In the genomic region with DNA sequence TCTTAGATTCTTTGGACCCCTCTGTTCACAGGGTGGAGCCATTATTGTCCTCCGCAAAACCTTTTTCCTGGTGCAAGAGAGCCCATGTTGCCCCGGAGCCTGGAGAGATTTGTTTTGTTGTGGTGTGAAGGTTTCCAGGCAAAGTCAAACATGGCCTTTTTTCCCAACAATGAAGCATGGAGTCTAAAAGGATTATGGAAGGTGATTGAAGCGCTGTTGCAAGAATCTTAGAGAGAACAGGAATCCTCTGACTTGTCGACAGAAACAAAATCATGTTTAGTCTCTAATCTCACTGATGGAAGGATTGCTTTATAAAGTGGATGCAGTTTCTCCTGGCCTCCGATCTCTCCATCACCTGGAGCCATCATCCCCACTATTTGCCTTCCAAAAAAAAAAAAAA, we compare ENCODE assay signal across 8 mouse cellular contexts. TPM values are rescaled to one million over a fixed set of nuclear protein-coding genes. Genes with fewer than 3 reads are reported as not detected.
DNase-seq lines count a peak whose midpoint lies in the region; ATAC-seq and TF ChIP-seq lines count a peak whose summit lies in the region.

Syne1 (minus strand) TSS at position 101 of the 400 bp plus-strand sequence.

- no peak for TF ChIP-seq EP300 in heart, postnatal 0 days (IDR thresholded peaks at IDR 0.05; ENCODE audit: low read depth)

- H3K9ac ChIP-seq in lung, embryonic 16.5 days (ENCODE audit: low read length) = peak within 1 kb of the TSS; percentile 53
- H3K9ac ChIP-seq in heart, postnatal 0 days (replicated peaks; ENCODE audit: low read depth, low read length) = peak within 1 kb of the TSS; percentile 28; the same call in 1 of the 2 replicates
- peak within 1 kb of the TSS; percentile 74 for H3K9ac ChIP-seq in neural tube, embryonic 14.5 days (replicated peaks; ENCODE audit: low read depth, low read length)

- DNase-seq in lung, postnatal 10 days = no peak
- no peak for DNase-seq in heart, postnatal 0 days (ENCODE audit: low spot score)
- no peak for DNase-seq in limb, embryonic 10.5 days (ENCODE audit: low spot score)
- no peak for DNase-seq in cerebellum, postnatal 36 days
- DNase-seq in urinary bladder, postnatal 4 days (ENCODE audit: low spot score in 2 of 2) = no peak

- no peak for ATAC-seq in lung, embryonic 16.5 days (ENCODE audit: low read depth)
- ATAC-seq in heart, postnatal 0 days (ENCODE audit: insufficient read depth, low read depth) = no peak
- ATAC-seq in neural tube, embryonic 14.5 days (ENCODE audit: low read depth) = no peak

- 65% methylated on average over 5 of the region's 5 CpGs for WGBS in lung, embryonic 16.5 days
- 71% methylated on average over 5 of the region's 5 CpGs for WGBS in heart, postnatal 0 days
- WGBS in limb, embryonic 10.5 days = 80% methylated on average over 5 of the region's 5 CpGs
- WGBS in neural tube, embryonic 14.5 days = 78% methylated on average over 5 of the region's 5 CpGs

- peak within 1 kb of the TSS; percentile 49 for H3K4me3 ChIP-seq in lung, embryonic 16.5 days (ENCODE audit: low read length)
- peak within 1 kb of the TSS; percentile 32 for H3K4me3 ChIP-seq in embryonic fibroblast, embryonic 13.5 days (ENCODE audit: insufficient read depth, low read length)
- H3K4me3 ChIP-seq in heart, postnatal 0 days (ENCODE audit: low read depth, low read length) = peak within 1 kb of the TSS; percentile 52
- peak within 1 kb of the TSS; percentile 60 for H3K4me3 ChIP-seq in limb, embryonic 10.5 days
- peak within 1 kb of the TSS; percentile 70 for H3K4me3 ChIP-seq in neural tube, embryonic 14.5 days (ENCODE audit: low read depth, low read length)

- TF ChIP-seq CTCF in embryonic fibroblast, embryonic 13.5 days (IDR thresholded peaks at IDR 0.05; ENCODE audit: borderline replicate concordance, insufficient read depth, low read length) = no peak
- no peak for TF ChIP-seq CTCF in heart, postnatal 0 days (IDR thresholded peaks at IDR 0.05; ENCODE audit: low read depth)

- peak within 1 kb of the TSS; percentile 81 for H3K4me2 ChIP-seq in lung, embryonic 16.5 days (ENCODE audit: low read depth, low read length)
- H3K4me2 ChIP-seq in heart, postnatal 0 days (ENCODE audit: low read depth, low read length) = peak within 1 kb of the TSS; percentile 67
- H3K4me2 ChIP-seq in neural tube, embryonic 14.5 days (ENCODE audit: low read depth, low read length) = peak within 1 kb of the TSS; percentile 58

- 0 out of 2 replicates have a peak, but pooled peaks cover 4% of the 10 kb centered on the region for H3K4me1 ChIP-seq in lung, embryonic 16.5 days (replicated peaks; ENCODE audit: control insufficient read depth, insufficient read depth, low read length)
- 0 out of 2 replicates have a peak, but pooled peaks cover 2% of the 10 kb centered on the region for H3K4me1 ChIP-seq in embryonic fibroblast, embryonic 13.5 days (ENCODE audit: control insufficient read depth, insufficient read depth, low read length)
- no peaks in the 10 kb centered on the region for H3K4me1 ChIP-seq in heart, postnatal 0 days (ENCODE audit: control insufficient read depth, insufficient read depth)
- H3K4me1 ChIP-seq in limb, embryonic 10.5 days = peaks cover 10% of the 10 kb centered on the region
- H3K4me1 ChIP-seq in neural tube, embryonic 14.5 days (ENCODE audit: control insufficient read depth, insufficient read depth, low read length) = no peaks in the 10 kb centered on the region

- H3K27me3 ChIP-seq in lung, embryonic 16.5 days (ENCODE audit: control insufficient read depth, insufficient read depth, low read depth, low read length) = no peaks in the 10 kb centered on the region
- H3K27me3 ChIP-seq in heart, postnatal 0 days (ENCODE audit: control insufficient read depth, insufficient read depth, low read length) = 0 out of 2 replicates have a peak, but pooled peaks cover 9% of the 10 kb centered on the region
- peaks cover 18% of the 10 kb centered on the region; the same call in 1 of the 2 replicates for H3K27me3 ChIP-seq in limb, embryonic 10.5 days (ENCODE audit: low read depth, poor library complexity, severe bottlenecking)
- no peaks in the 10 kb centered on the region for H3K27me3 ChIP-seq in neural tube, embryonic 14.5 days (ENCODE audit: control insufficient read depth, insufficient read depth, low read length)

- H3K9me3 ChIP-seq in lung, embryonic 16.5 days (ENCODE audit: control insufficient read depth, low read length) = no peaks in the 10 kb centered on the region
- H3K9me3 ChIP-seq in heart, postnatal 0 days (replicated peaks; ENCODE audit: control insufficient read depth, low read length) = no peaks in the 10 kb centered on the region
- no peaks in the 10 kb centered on the region for H3K9me3 ChIP-seq in limb, embryonic 10.5 days (replicated peaks)
- no peaks in the 10 kb centered on the region for H3K9me3 ChIP-seq in neural tube, embryonic 14.5 days (ENCODE audit: control insufficient read depth, low read length)

- no peak within 1 kb of the TSS for H3K27ac ChIP-seq in lung, embryonic 16.5 days (ENCODE audit: low read length)
- H3K27ac ChIP-seq in embryonic fibroblast, embryonic 13.5 days (ENCODE audit: insufficient read depth, low read length) = no peak within 1 kb of the TSS
- no peak within 1 kb of the TSS for H3K27ac ChIP-seq in heart, postnatal 0 days (ENCODE audit: low read depth)
- no peak within 1 kb of the TSS for H3K27ac ChIP-seq in limb, embryonic 10.5 days
- peak within 1 kb of the TSS; percentile 45 for H3K27ac ChIP-seq in neural tube, embryonic 14.5 days (ENCODE audit: low read depth, low read length)

- TF ChIP-seq POLR2A in embryonic fibroblast, embryonic 13.5 days (IDR thresholded peaks at IDR 0.05; ENCODE audit: low read depth, low read length) = no peak

- no peaks in the 10 kb centered on the region for H3K36me3 ChIP-seq in lung, embryonic 16.5 days (ENCODE audit: control insufficient read depth, insufficient read depth, low read length)
- H3K36me3 ChIP-seq in heart, postnatal 0 days (replicated peaks; ENCODE audit: control insufficient read depth, insufficient read depth, low read length) = no peaks in the 10 kb centered on the region
- no peaks in the 10 kb centered on the region for H3K36me3 ChIP-seq in limb, embryonic 10.5 days
- H3K36me3 ChIP-seq in neural tube, embryonic 14.5 days (ENCODE audit: control insufficient read depth, insufficient read depth, low read length) = no peaks in the 10 kb centered on the region

RNA-seq across cellular contexts. Expression of gene Syne1, which starts in this region (rescaled TPM):
- 4.3 and 4.7 TPM in 2 replicates for polyA plus RNA-seq in lung, embryonic 16.5 days (2015; fragmentation: Nextera tagmentation; extraction: Ambion mirVana)
- polyA plus RNA-seq in embryonic fibroblast, embryonic 13.5 days (2011; ENCODE audit: insufficient read length, low read depth, missing spikeins) = 38.7 and 42.6 TPM in 2 replicates
- total RNA-seq in heart, postnatal 0 days (2014; rRNA removed; ENCODE audit: low replicate concordance) = 66.2 and 71.2 TPM in 2 replicates
- polyA plus RNA-seq in heart, postnatal 0 days (2015; fragmentation: Nextera tagmentation; extraction: Ambion mirVana) = 23.9 and 25.9 TPM in 2 replicates
- polyA plus RNA-seq in limb, embryonic 10.5 days (2016; fragmentation: Nextera tagmentation; extraction: Ambion mirVana) = 2.7 and 3.5 TPM in 2 replicates
- 19.0 and 29.5 TPM in 2 replicates for polyA plus RNA-seq in neural tube, embryonic 14.5 days (2014; fragmentation: Nextera tagmentation; extraction: Ambion mirVana)
